Mouse (Mus musculus) adrenal gland, adult 18-20 months (tissue): ENCODE measurements around the gene P3h4. TPM values are rescaled to one million over a fixed set of nuclear protein-coding genes. Genes with fewer than 3 reads are reported as not detected.

Source experiments
- DNase-seq, 2 experiments: peaks; one replicate each; pipeline ENCODE4 v3.0.0; 2021 to 2022; ENCODE audit warnings: low spot score in 2 of 2
- long read RNA-seq, 2 experiments: library from polyadenylated mRNA; stranded (forward); transcript quantifications; one replicate each; pipeline ENCODE4 v2.0.0; 2021
- total RNA-seq, 2 experiments: library from RNA; stranded (reverse); gene quantifications; 1 replicate in 1 of 2; 2 replicates in 1 of 2; pipeline ENCODE4 v1.2.3; 2021

Gene P3h4
- total RNA-seq: 10 to 100 TPM; 26.3 to 33.5 TPM
- long read RNA-seq, experiment 1, transcript P3h4-201 (8 exons, 2,178 nt): major isoform, 79 of 85 reads
- long read RNA-seq, experiment 1, partial matches to known transcripts: 1 of 85 reads
- long read RNA-seq, experiment 1, other reads (novel, unspliced or antisense): 5 of 85 reads
- long read RNA-seq, experiment 2, transcript P3h4-201 (8 exons, 2,178 nt): major isoform, 156 of 175 reads
- long read RNA-seq, experiment 2, partial matches to known transcripts: 10 of 175 reads
- long read RNA-seq, experiment 2, other reads (novel, unspliced or antisense): 9 of 175 reads

DNA sequence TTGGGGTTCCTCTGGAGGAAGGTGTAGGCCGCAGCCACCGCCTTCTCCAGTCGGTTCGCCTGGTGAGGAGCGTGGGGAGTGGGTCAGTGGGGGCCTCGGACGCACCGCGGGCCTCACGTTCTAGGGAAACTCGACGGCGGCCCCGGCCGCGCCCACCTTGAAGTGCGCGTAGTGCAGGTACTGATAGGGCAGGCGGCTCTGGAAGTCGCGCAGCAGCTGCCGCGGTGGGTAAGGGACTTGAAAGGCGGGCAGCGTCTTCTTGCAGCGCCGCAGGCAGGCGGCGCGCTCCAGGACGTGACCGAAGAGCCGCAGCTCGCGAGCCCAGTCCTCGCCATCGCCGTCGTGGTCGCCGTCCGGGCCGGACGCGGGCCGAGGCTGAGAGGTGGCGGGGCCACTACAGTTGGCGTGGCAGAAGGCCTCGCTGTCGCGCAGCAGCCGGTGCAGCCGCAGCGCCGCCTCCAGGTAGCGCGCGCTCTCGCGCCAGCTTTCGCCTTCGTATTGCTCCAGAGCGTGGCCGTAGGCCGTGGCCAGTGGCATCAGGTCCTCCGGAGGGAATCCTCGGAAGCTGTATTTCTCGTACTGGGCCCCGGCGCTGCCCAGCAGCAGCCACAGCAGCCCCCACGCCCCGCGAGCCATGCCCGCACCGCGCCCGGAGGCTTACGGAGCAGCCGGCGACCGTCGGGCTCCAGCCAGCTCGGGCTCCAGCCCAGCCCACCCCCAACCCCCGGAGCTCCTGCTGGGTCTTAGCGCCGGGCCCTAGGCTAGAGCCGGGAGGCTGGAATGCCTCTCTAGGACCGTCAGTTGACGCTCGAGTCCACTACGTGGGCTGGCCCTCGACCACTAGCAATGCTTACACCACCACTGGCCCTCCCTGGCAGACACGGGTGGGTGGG lies at the start of gene P3h4:
Gene P3h4, minus strand, starts transcription at position 816 of the 893 bp plus-strand sequence.
- DNase-seq: peak; percentile 78 to 84

DNA sequence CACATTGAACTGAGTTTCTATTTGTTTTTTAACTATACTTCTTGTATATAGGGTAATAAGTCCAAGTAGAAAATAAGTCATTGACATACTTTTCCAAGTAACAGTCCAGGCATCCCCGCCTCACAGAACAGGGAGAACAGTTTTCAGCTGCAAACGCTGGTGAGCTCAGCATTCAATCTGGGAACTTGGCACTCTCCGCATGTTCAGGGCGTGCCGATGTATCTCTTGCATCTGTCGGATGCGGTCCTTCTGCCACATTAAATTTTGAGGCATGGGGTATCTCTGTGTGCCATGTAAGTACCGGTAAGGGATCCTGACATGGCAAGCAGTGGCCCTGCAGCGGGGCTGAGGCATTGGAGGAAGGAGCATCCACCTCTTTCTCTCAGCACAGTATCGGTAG lies 48.1 kb upstream of the P3h4 start:
- DNase-seq: no peak

DNA sequence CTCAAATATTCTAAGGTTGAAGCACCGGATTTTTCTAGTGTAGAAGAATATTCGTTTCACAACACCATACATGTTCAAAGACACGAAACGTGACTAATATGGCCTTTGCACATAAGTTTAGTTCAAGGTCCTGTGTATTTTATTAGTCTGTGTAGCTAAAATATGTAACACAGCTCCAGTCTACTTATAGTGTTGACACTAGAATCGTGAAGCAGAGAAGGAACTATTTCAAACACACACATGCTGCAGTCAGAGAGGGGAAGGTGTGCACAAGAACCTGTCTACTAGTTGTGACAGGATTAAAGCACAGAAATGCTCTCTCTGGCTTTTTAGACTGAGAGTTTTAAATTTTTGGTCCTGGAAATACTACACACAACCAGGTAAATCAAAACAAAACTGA lies 43.1 kb upstream of the P3h4 start:
- DNase-seq: no peak

DNA sequence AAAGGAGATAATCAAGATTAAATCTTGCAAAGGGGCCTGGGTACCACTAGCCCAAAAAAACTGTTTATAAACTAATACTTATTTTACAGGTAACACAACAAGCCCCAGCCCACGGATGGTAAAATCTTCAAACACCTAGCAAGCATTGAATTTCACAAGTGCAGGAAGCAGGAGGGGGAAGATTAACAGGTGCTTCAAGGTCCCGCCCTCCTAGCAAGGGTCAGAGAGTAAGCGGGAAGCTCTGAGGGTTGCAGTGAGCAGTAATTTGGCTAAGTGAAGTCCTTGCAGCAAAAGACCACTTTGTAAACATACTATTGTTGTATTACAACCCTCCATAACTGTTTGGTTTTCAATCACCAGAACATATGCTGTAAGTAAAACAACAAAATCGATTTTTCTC lies 42.6 kb upstream of the P3h4 start:
- no peak for DNase-seq

DNA sequence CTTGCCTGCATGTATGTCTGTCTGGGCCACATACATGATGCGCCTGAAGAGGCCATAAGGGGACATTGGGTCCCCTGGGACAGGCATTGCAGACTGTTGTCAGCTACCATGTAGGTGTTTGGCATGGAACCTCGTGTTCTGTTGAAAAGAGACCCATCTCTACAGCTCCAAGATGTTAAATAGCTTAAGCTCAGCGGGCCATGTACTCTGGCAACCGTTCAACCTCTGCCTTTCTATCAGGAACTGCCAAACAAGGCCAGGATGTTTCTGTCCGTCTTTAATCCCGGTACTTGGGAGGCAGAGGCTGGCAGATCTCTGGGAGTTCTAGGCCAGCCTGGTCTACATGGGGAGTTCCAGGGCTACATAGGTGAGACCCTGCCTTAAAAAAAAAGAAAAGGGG lies 28.0 kb upstream of the P3h4 start:
- no peak for DNase-seq

DNA sequence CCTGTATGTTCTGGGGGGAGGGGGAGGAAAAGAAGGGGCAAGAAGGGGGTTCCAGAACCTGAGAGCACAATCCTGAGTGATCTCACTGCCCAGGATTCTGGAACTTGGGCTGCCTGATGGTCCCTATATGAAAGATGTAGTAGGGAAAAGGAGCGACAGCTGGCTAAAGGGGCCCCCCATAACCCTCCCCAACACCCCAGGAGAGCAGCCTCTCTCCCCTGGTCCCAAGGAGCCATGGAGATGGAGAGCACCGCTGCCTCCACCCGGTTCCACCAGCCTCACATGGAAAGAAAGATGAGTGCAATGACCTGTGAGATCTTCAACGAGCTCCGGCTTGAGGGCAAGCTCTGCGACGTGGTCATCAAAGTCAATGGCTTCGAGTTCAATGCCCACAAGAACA lies 27.2 kb upstream of the P3h4 start, which contains the start of the genes Nt5c3b and Klhl10:
Gene Nt5c3b, minus strand, starts transcription at position 12 of the 400 bp plus-strand sequence.
Gene Klhl10, plus strand, starts transcription at position 121 of the 400 bp plus-strand sequence.
- no peak for DNase-seq

DNA sequence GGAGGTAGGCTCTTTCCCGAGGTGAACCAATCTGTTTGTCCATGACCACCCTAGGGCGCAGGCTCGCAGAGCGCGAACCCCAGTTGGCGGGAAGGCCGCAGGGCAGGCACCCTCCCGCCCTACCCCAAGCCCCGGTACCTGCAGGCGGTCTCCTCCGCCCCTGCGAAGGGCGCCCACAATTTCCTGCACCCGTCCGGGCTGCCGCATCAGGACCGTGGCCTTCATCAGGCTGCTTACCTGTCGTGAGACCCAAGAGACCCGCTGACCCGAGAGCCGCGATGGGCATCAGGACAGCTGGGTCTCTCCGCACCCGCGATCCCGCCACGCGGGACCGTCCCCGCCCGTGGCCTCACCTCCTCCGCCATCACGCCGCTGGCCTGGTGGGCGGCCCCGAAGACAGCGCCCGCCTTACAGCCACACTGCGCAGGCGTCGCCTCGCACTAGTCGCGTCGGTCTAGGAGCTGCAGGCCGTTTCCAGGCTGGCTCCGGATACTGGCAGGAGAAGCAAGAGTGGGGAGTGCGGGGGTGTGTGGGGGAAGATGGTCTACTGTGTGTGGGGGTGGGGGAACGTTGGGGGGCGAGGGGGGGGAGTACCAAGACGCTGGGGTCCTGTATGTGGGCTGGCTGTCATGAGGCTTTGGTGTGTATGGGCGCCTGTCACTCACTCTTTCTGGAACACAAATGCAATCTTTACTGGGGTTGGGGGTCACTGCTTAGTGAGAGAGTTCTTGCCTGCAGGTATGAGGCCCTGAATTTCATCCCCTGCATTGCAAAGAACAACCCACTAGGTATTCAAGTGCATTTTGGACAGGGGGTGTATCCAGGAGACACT lies 26.3 kb upstream of the P3h4 start:
- DNase-seq: peak; percentile 83 to 87

DNA sequence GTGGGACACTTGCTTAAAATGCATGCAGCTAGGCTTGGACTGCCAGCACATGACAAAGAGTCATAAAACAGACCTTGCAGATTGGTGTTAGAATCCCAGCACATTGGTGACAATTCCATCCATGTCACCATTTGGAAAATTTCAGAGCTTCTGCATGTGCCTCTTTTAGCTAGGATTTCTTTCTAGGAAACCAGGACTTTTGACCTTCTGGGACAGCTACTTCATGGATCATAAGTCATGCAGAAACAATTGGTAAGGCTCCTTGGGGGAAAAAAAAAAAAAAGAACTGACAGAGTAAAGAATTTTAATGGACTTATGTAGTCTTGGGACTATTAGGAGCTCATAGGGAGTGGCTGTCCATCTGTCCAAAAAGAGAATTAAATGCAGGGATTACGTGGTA lies 23.3 kb upstream of the P3h4 start:
- DNase-seq: no peak

DNA sequence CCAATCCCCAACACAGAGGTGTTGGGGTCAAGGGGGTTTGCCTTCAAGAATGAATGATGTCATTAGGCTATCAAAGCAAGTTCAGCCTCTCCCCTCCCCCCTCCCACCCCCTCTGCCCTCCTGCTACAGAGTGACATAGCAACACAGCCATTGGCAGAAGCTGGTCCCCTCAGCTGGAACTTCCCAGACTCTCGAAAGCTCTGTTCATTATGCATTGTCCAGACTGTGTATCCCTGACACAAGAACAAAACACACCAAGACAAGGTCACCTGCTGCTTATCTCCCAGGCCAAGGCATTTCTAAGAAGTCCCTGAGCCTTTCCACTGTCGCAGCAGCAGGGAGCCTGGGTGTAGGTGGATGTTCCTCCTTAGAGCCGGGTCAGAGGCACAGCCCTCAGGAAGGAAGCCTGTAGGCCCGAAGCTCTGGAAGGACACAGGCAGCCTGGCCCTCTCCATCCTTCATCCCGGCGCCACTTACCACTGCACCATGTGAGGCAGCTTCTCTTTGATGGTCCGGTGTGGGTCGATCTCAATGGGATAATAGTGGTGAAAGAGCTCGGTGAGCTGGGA lies 21.1 kb upstream of the P3h4 start:
- DNase-seq: no peak

DNA sequence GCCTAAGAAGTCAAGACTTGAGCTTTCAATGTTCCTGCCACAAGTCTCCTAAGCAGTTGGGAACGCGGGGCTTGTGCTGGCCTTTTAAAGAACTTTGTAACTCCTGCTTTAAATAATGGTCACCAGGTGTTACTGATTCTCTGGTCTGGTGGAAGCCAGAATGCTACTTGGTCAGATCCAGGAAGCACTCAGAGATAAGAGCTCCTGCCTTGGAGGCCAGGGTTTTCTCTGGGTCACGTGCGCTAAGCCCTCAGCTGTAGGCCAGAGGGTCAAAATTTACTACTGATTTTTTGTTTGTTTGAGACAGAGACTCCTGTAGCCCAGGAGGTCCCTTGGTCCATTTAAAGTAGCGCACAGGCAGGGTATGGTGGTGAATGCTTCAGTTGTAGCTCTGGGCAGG lies 17.4 kb upstream of the P3h4 start:
- DNase-seq: no peak

DNA sequence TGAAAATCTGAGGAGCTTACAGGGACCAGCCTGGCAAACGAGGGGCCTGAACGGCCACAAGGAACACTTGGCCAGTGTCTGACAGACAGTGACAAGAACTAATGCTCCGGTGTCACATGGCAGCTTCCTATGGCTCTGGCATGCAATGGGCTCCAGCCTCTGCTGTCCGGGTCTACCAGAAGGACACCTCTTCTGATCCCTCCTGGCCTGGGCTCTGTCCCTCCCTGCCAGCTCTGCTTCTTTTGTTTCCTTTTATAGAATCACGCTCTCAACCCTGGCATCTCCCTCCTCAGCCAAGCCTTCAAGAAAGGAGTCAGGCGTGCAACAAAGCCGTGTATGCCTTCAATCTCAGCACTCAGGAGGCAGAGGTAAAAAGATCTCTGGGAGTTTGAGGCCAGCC lies 15.4 kb upstream of the P3h4 start:
- no peak for DNase-seq

DNA sequence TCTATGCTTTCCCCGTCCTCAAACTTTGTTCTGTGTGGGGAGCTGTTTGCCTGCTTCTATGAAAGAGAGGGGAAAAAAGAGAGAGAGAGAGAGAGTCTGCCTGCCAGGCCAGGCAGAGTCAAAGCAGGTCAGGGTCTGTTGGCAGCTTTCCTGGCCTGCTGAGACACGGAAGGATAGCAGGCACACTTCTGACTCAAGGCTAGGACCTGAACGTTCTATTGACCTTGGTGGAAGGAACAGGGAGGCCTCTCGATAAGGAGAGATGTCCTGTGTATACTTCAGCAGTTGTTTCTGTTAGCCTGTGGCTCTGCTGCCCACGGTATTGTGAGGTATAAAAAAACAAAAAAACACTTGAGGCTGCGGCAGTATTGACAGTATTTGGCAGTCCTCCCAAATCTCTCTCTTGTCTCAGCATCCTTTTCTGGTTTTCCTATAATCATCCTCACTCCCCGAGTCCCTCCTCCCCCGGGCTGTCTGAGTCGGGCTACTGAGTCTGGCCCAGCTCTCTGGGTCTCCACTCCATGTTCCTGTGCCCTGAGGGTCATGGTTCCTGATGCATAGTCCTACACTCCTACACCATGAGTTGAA lies 14.1 kb upstream of the P3h4 start:
- DNase-seq: peak; percentile 55 to 72

DNA sequence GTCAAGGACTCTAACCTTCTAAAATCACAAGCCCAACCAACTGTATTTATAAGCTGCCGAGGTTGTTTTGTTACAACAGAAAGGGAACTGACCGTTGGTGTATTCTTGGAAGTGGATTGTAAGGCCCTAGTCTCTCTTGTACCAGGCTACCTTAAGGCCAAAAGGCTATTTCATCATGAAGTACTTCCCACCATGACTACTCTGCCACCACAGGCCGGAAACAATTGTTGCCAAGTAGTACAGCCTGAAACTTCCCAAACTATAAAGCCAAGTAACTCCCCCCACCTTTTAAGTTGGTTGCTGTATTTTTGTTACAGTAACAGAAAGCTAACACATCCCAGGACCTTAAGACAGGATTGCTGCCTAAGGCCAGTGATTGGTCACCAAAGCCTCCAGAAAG lies 12.2 kb upstream of the P3h4 start:
- DNase-seq: no peak

DNA sequence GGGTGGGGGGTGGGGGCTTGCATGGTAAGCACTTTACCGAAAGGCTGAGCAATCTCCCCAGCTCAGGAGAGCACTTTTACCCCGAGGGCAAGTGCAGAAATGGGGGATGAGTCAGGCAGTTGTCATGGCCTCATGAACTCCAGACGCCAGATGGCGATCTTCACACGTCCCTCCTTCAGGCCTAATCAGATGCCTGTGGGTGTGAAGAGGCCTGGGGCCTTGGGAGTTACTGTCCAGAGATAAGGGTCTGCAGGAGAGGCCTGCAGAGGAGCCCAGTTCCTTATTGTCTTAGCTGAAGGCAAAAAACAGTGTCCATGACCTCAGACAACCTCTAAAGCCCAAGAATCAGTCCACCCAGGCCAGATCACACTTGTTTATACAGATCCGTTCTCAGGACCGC lies 11.2 kb upstream of the P3h4 start:
- peak; percentile 78 to 80 for DNase-seq

DNA sequence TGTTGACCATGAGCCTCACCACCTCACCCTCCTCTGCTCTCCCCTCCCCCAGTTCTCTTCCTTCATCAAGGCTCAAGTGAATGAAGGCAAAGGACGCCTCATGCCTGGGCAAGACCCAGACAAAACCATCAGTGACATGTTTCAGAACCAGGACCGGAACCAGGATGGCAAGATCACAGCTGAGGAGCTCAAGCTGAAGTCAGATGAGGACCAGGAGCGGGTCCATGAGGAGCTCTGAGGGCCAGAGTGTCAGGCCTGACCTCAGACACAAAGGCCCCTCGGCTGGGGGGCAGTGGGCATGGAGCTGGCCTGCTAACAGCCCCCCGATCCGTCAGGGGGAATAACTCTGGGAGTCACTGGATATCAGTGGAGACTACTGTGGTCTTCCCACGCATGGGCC lies 9.2 kb upstream of the P3h4 start:
- DNase-seq: no peak

DNA sequence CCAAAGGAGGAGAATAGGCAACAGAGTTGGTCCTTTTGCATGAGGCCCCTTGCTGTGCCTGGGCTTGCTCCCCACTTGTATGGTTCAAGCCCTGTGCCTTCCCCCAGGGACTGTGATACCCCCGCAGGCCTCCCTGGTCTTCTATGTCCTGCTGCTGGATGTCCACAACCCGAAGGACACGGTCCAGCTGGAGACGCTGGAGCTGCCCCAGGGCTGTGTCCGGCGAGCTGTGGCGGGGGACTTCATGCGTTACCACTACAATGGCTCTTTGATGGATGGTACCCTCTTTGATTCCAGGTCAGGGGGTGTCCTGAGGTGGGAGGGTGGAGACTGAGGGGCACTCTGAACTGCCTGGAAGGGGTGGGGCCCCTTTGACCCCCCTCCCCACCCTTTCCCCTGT lies 6.9 kb upstream of the P3h4 start:
- no peak for DNase-seq

DNA sequence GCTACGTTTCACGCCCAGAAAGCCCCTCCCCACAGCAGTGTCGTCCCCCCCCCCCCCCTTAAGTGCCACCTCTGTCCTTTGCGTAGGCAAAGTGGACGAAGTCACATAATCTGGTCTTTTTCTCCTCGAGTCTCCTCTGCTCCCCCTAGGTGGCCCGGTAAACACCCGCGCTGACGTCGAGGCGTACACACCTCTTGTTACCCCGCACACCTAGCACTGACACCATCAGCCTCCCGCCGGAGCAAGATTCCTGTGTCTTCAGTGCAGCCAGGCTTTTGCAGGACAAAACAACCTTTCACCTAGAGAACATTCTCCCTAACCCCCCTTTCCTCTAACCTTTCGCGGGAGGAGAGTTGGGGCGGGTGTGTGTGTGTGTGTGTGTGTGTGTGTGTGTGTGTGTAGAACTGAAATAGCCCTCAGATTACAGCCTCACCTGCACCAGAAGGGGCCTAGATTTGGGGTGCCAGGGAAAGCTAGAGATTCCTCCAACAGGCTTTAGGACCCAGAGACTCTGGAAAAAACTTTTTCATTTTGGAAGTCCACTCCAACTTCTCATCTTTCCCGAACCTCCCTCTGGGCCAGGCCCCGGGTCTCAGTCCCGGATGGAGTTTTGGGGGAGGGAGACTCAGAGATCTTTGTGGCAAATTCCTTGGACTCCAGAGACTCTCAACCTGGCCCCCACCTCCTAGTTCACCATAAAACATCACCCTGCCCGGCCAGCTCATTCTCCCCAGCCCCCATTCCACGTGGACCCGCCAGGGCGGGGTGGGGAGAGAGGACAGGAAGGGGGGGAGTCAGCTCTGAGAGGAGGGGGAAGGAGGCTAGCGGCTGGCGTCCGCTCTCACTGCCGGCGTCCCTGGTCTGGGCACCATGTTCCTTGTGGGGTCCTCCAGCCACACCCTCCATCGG lies 532 bp upstream of the P3h4 start, which contains the start of gene Fkbp10:
Gene Fkbp10, plus strand, starts transcription at position 784 of the 909 bp plus-strand sequence.
- DNase-seq: peak; percentile 54 to 61

DNA sequence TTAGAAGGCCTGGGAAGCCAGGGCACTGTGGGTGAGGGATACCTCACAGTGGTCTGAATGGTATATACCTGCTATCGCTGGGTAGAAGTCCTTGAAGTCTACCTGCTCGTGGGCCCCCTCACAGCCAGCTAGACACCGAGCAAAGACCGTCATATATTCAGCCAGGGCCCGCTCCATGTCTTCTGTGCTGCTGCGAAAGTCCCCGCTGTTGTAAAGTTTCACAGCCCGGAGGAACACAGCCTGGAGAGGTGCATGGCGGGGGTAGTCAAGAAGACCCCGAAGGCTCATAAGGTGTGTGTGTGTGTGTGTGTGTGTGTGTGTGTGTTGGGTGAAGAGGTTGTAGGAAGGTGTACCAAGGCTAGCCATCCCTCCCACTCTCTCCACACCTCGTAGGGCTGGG lies 1.1 kb downstream of the P3h4 start:
- no peak for DNase-seq

DNA sequence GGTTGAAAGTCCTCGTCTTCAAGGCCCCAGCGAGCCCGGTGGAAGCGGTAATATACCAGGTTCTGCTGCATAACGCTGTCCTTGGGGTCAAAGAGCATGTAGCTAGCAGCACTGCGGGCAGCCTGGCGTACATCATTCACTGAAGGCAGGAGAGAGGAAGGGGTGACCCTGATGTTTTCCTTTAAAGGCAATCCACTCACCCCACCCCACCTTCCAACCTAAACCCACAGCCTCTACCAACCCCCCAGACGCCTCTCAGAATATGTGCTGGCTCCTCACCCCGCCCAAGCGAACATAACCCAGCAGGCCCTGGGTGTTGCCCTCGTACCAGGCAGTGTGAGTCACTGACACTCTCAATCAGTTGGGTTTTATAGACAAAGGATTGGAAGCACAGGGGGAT lies 2.9 kb downstream of the P3h4 start:
- no peak for DNase-seq

DNA sequence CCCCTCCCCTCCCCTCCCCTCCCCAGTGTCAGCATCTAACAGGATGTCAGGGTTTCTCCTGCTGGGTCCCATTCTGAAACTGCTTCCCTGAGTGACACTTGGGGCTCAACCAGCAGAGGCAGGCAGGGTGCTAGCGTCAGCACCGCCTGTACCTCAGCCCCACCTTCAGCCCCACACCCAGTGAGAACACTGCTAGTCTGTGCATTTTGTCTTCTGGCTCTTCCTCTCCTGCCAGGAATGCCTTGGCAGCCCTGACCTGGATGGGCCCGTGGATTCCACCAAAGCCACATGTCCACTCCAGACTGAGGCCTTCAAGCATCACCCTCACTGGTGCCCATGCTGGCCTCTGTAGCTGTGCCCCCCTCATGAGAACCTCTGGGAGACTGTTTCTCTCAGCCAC lies 5.0 kb downstream of the P3h4 start:
- no peak for DNase-seq
